Mouse (Mus musculus) regulatory T cell (primary cell): ENCODE results near the gene Med19.

ENCODE experiments used
- in situ Hi-C: fragments of 300-600 bp; cut with MboI, MseI; formaldehyde crosslinking; loops from one replicate; pipeline ENCODE4 v1.15.1; 2025; ENCODE audit warnings: high pct_unique_total_duplicates

The Med19 gene

GRCm38 (mm10) chr2:84715562-84716361 is 37.6 kb downstream of the Med19 start:
- in situ Hi-C loops: no loop called here

- in situ Hi-C loops: no loop called here
These were observed 38.5 kb downstream of the Med19 start for GRCm38 (mm10) chr2:84716423-84717355.

DNA sequence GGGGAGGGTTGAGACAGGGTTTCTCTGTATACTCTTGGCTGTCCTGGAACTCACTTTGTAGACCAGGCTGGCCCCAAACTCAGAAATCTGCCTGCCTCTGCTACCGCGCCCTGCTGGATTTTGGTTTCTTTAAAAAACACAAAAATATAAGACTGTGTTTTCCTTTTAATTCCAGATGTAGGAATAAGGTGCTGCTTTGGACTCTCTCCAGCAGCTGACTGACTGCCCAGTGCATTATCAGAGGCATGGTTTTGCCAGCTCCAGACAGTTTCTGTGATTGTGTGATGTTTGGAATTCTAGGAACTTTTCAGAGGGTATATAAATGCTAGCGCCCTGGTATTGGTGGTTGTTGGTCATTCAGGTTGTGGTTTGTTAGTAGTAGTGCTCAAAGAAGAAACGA is 39.2 kb downstream of the Med19 start:
- in situ Hi-C loops: no loop called here

GRCm38 (mm10) chr2:84720718-84721117 is 42.5 kb downstream of the Med19 start:
- in situ Hi-C loops: no loop called here

- in situ Hi-C loops: no loop called here
These were observed 43.0 kb downstream of the Med19 start for GRCm38 (mm10) chr2:84721182-84721581.

DNA sequence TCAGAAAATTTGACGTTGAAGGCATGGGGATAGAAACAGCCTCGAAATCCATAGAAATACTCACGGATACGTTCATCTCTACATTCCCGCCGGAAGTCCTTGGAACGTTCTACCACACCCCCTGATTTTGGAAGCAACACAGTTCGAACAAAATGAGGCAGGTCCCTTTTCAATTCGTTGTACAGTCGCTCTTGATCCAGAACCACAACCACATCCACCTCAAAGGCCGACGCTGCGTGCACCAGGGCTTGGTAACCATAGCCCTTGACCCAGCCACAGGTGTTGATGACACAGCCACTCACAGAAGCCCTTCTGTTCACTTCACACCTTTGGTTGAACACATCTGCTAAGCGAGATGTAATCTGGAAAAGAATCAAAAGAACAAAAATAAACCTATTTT is 45.7 kb downstream of the Med19 start:
- in situ Hi-C loops: no loop called here

DNA sequence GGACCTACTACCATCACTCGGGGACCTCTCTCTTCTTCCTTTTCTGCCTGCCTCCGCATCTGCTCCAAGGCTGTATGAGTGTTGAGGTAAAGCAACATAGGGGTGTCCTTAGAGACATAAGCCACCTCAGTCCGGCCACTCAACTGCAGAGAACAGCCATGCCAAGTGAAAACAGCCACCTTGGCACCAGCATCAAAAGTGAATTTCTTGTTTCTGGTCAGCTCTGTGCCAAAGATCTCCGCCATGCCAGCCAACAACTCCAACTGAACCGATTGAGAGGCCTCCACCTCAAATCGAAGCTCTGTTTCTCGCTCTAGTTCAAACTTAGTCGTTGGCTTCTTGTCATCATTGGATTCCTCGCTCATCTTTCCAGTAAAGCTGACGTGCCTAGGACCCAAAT is 47.6 kb downstream of the Med19 start:
- in situ Hi-C loops: loop anchor here (5.0 kb wide), 1 partner anchor 317 kb away; no protein-coding TSS in a partner anchor

DNA sequence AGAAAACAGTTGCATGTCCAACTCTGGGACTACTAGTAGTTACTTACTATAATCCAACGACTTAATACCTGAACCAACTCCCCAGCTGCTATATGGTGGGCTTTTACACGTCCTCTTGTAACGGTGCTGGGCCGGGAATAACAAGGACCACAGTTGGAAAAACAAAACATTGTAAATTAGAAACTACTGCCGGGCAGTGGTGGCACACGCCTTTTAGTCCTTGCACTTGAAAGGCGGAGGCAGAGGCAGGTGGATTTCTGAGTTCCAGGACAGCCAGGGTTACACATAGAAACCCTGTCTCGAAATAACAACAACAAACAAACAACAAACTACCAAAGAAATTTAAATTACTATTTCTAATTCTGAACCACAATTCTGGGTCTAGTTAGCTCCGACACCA is 48.5 kb downstream of the Med19 start:
- in situ Hi-C loops: loop anchor here (5.0 kb wide), 1 partner anchor 316 kb away; no protein-coding TSS in a partner anchor

DNA sequence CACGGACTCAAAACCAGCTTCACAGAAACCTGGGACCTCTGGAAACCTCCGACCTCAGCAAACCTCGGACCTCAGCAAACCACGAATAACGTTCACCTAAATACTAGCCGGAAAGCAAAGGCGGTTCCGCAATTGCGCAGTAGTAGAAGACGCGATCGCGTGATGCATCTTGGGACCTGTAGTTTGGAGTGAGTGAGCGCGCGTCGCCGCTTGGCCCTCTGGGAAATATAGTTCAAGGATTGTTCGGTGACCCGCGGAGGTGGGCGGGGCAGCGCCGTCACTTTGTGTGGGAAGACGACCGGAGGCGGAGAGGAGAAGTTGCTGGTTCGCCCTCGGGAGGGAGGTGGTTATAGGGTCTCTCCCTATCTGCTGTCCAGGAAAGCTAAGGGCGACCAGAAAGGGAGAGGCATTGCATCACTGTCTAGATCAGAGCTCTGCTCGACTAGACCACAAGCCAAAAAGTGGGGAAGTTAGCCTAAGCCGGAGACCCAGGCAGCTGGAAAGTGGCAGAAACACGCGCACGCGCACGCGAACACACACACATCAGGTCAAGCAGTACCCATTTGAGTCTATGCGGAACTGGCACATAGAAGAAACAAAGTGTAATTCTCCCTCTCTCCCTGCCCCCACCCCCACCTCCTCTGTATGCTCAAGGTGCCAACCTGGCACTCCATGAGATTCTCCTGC is 49.1 kb downstream of the Med19 start, which contains the start of gene Clp1:
TSS of gene Clp1 (minus strand) at position 179 of the 687 bp plus-strand sequence.
- in situ Hi-C loops: loop anchor here (5.0 kb wide), 1 partner anchor 315 kb away; no protein-coding TSS in a partner anchor

DNA sequence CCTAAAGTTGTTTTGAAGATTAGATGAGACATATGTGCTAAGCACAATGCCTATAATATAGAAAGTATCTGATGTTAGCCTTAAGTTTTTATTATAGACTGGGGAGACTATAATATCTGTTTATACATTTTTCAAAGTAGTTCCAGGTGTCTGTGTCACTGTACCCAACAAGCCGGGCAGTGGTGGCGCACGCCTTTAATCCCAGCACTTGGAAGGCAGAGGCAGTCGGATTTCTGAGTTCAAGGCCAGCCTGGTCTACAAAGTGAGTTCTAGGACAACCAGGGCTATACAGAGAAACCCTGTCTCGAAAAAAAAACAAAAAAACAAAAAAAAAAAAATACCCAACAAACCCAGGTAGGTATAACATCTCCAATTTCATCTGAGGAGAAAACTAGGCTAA is 50.0 kb downstream of the Med19 start:
- in situ Hi-C loops: loop anchor here (5.0 kb wide), 1 partner anchor 314 kb away; no protein-coding TSS in a partner anchor

- in situ Hi-C loops: no loop called here
These were observed 53.0 kb downstream of the Med19 start for GRCm38 (mm10) chr2:84731206-84731605.

DNA sequence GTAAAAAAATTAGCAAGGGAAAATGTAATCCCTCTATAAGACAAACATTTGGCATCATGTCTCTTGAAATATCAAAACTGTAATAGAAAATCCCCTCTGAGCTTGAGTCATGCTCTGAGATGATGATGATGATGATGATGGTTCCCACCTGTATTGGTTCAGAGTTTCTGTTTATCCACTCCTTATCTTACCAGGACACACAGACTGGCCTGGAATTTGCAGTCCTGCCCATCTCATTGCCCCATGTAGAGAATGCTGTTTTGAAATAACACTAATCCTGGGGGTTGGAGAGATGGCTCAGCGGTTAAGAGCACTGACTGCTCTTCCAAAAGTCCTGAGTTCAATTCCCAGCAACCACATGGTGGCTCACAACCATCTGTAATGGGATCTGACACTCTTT is 54.2 kb downstream of the Med19 start:
- in situ Hi-C loops: no loop called here

GRCm38 (mm10) chr2:84733579-84734300 is 55.5 kb downstream of the Med19 start, which contains the start of gene Ypel4:
TSS of gene Ypel4 (plus strand) at chr2:84734058.
- in situ Hi-C loops: no loop called here

DNA sequence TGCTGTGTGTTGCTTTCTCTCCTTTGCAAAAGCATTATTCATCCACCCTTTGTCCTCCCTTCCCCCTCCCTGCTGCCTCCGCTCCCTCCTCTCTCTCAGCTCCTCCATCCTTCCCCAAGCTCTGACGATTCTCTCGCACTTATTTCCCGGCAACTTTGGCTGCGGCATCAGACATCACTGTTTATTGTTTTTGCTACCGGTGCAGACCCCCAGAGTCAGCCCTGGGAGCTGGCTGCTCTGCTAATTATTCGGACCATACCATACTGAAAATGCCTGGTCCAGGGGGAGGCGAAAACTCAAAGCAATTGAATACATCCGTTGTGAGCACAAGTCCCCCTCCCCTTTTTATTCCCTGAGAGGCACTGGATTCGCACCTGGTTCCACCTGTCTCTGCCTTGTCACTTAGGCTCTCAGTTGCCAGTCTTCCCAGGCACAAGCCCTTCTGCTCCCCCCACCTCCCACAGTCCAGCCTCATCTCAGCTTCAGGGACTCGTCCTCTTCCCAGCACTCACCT is 56.2 kb downstream of the Med19 start:
- in situ Hi-C loops: no loop called here

- in situ Hi-C loops: no loop called here
These were observed 56.7 kb downstream of the Med19 start for GRCm38 (mm10) chr2:84734919-84735318.

GRCm38 (mm10) chr2:84735346-84735920 is 57.2 kb downstream of the Med19 start:
- in situ Hi-C loops: no loop called here

GRCm38 (mm10) chr2:84736312-84737161 is 58.3 kb downstream of the Med19 start:
- in situ Hi-C loops: no loop called here

GRCm38 (mm10) chr2:84737451-84737925 is 59.3 kb downstream of the Med19 start:
- in situ Hi-C loops: no loop called here
